Mouse (Mus musculus) embryonic facial prominence, embryonic 12.5 days (tissue): Measurements from ENCODE around the gene Sgca. TPM values are rescaled to one million over a fixed set of nuclear protein-coding genes. Genes with fewer than 3 reads are reported as not detected.
A peak's percentile ranks its signal among the peaks of the same experiment; 100 is the strongest.

Source experiments
- ATAC-seq: fragments of 200-750 bp; cut with Nextera tagmentation; 2 replicates; pipeline ENCODE4 v1.8.0; 2017; ENCODE audit not compliant: insufficient number of reproducible peaks, insufficient read depth, low FRiP score, low TSS enrichment
- H3K27ac ChIP-seq: fragments of 300-500 bp; sonication (generic); 2 replicates; pipeline ENCODE4 v1.5.1; 2016; ENCODE audit warnings: mild to moderate bottlenecking
- H3K27me3 ChIP-seq: fragments of 300-500 bp; sonication (generic); 2 replicates; pipeline ENCODE4 v1.6.1; 2016; ENCODE audit warnings: mild to moderate bottlenecking, moderate library complexity
- H3K36me3 ChIP-seq: fragments of 300-500 bp; sonication (generic); 2 replicates; pipeline ENCODE4 v1.6.1; 2016; ENCODE audit warnings: mild to moderate bottlenecking
- H3K4me1 ChIP-seq: fragments of 300-500 bp; sonication (generic); 2 replicates; pipeline ENCODE4 v1.6.1; 2016
- H3K4me2 ChIP-seq: fragments of 300-500 bp; sonication (generic); replicated peaks from 2 replicates; pipeline ENCODE4 v1.6.1; 2016; ENCODE audit warnings: mild to moderate bottlenecking, moderate library complexity
- H3K4me3 ChIP-seq: fragments of 300-500 bp; sonication (generic); 2 replicates; pipeline ENCODE4 v1.5.1; 2016; ENCODE audit warnings: mild to moderate bottlenecking
- H3K9ac ChIP-seq: fragments of 300-500 bp; sonication (generic); 2 replicates; pipeline ENCODE4 v1.6.1; 2016; ENCODE audit warnings: mild to moderate bottlenecking, moderate library complexity
- H3K9me3 ChIP-seq: fragments of 300-500 bp; sonication (generic); 2 replicates; pipeline ENCODE4 v1.6.1; 2016; ENCODE audit warnings: mild to moderate bottlenecking, moderate library complexity
- WGBS: fragments of 180-500 bp; shearing (Covaris S2); methylation state at CpG from one replicate; pipeline ENCODE4 v1.1.7; 2016; 5-methylcytosine and 5-hydroxymethylcytosine counted together
- polyA plus RNA-seq: library from polyadenylated mRNA; unstranded; fragments of >200 nt; fragmentation: Nextera tagmentation; extraction: Ambion mirVana; gene quantifications from 2 replicates; pipeline ENCODE4 v1.2.1, GENCODE M21; 2016

Gene Sgca
- polyA plus RNA-seq, 1 experiment from 2014 or later: 1.8 TPM

DNA sequence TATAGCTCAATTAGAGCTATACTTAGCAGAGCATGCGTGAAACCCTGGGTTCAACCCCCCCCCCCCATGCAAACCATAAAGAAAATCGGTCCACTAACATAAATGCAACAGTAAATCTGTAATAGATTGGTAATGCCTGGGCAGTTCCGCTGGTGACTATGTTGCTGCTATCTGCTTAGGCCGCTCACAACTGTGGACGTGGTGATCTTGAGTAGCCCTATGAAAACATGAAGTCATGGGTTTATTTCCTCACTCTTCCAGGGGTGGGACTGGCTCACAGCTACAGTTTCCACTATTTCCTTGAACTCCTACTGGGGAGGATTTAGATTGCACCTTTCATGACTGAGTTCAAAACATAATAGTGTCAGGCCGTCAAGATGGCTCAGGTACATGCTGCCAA lies 58.4 kb downstream of the Sgca start:
- H3K4me1 ChIP-seq: peaks cover 27% of the 10 kb centered on the region
- ATAC-seq: no peak
- WGBS: 71% methylated on average over 6 of the region's 6 CpGs
- no peak overlapping the region for H3K4me2 ChIP-seq
- peak overlapping the region; percentile 25; the same call in 1 of the 2 replicates for H3K27ac ChIP-seq
- H3K9me3 ChIP-seq: no peaks in the 10 kb centered on the region
- no peak overlapping the region for H3K9ac ChIP-seq
- no peak overlapping the region for H3K4me3 ChIP-seq
- H3K27me3 ChIP-seq: no peaks in the 10 kb centered on the region
- no peaks in the 10 kb centered on the region for H3K36me3 ChIP-seq

DNA sequence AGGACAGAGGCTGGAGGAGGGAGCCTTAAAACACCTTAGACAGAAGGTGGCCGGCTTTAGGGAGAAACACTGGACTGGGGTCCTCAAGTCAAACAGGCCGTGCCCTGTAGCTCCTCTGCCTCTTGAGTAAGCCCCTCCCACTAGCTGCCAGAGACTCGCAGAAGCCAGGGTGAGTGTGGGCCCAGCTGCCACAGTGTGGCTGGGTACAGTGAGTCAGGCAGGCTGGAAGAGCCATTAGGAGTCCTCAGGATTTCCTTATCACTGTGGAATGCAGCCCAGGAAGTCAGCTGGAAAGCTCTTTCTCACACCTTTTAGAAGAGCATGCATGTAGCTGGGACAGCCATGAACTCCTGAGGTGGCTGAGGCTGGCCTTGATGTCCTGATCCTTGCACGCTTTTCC lies 59.6 kb downstream of the Sgca start:
- Histone ChIP-seq H3K36me3 (no peaks in the 10 kb centered on the region), H3K4me3 (no peak overlapping the region), H3K9ac (no peak overlapping the region), H3K9me3 (no peaks in the 10 kb centered on the region), H3K4me2 (no peak overlapping the region), H3K27ac (0 out of 2 replicates have a peak overlapping the region, but pooled peaks have one; percentile 30), H3K4me1 (peaks cover 27% of the 10 kb centered on the region), H3K27me3 (no peaks in the 10 kb centered on the region)
- peak; percentile 59; the same call in 1 of the 2 replicates for ATAC-seq
- 21% methylated on average over 4 of the region's 4 CpGs for WGBS

DNA sequence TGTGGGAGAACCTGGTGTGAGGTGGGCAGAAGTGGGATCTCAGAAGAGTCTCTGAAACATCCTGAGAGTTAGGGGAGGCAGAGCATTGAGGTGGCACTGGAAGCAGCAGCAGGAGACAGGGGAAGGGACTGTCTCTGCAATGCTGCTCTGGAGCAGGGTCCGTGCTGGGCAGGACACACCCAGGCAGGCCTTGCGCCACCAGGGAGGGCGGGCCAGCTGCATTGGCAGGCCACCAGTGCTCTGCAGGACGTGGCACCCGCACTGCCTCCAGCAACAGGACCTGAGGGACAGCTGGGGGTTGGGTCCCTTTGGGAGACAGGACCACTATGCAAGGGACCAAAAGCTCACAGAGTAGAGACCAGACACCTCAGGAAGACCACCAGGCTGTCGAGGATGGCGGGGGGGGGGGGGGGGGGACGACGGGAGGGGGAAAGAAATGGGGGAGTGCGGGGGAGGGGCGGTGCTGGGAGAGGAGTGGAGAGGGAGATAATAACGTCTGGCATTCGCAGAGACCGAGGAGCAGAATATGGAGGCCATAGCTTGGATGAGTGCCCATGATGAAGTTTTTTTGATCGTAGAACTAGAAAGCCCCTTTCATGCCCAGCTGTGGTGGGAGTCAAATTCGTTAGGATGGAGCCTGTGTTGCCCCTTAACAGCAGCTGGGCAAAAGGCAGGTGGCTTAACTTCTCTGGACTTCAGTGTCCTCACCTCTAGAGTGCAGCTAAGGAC lies 60.3 kb downstream of the Sgca start:
- H3K9ac ChIP-seq: no peak overlapping the region
- no peaks in the 10 kb centered on the region for H3K27me3 ChIP-seq
- H3K27ac ChIP-seq: 0 out of 2 replicates have a peak overlapping the region, but pooled peaks have one; percentile 30
- H3K4me3 ChIP-seq: no peak overlapping the region
- no peaks in the 10 kb centered on the region for H3K9me3 ChIP-seq
- H3K36me3 ChIP-seq: no peaks in the 10 kb centered on the region
- peaks cover 23% of the 10 kb centered on the region for H3K4me1 ChIP-seq
- ATAC-seq: no peak; the same call in 1 of the 2 replicates
- H3K4me2 ChIP-seq: no peak overlapping the region
- 35% methylated on average over 13 of the region's 16 CpGs for WGBS

DNA sequence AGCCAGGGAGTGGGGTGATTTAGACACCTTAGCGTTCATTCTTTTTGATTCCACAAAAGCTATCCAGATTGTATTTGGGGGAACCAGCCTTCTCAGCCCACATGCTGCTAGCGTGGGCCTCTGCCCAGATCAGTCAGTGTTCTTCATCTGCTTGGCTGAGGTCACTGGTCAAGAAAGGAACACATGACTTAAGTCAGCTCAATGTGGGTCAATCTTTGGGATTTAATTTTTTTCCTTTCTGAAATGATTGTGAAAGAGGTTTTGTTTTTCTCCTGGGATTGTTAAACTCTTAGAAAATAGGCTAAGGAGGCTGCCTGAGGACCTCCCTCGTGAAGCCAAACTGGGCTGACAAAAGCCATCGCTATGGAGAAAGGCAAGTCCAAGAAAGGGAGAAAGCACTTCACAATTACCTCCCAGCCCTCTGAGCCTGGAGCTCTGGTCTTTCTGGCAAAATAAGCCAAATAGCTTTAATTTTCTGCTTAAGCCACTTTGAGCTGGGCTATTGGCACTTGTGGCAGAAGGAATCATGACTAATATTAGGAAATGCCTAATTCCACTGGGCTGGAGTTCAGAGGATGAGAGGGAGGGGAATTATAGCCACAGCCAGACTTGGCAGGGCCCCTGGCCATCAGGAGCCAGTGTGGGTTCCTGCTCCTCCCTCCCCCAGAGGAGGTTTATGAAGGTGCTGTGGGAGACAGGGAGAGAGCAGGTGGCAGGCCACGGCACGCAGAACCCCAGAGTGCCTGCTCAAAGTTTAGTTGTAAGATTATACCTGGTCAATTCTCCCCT lies 62.6 kb downstream of the Sgca start:
- Histone ChIP-seq H3K9ac (no peak overlapping the region), H3K4me2 (no peak overlapping the region), H3K4me3 (no peak overlapping the region), H3K27ac (no peak overlapping the region), H3K4me1 (peaks cover 23% of the 10 kb centered on the region), H3K9me3 (no peaks in the 10 kb centered on the region), H3K27me3 (no peaks in the 10 kb centered on the region), H3K36me3 (no peaks in the 10 kb centered on the region)
- 61% methylated on average over 6 of the region's 6 CpGs for WGBS
- ATAC-seq: no peak

Other genes starting within 250 kb of the Sgca start
- 0.22 and 0.25 TPM in 2 replicates for gene Cdc34b, start 234.5 kb downstream of the Sgca start, polyA plus RNA-seq
- gene Tmem92, start 193.6 kb downstream of the Sgca start, polyA plus RNA-seq: not detected in 2 replicates
- 512 and 623 TPM in 2 replicates for gene Col1a1, start 40.1 kb downstream of the Sgca start, polyA plus RNA-seq
- gene Hils1, start 8.7 kb downstream of the Sgca start, polyA plus RNA-seq: not detected in 2 replicates
- 14.4 TPM in 2 replicates for gene Ppp1r9b, start 14.7 kb upstream of the Sgca start, polyA plus RNA-seq
- gene Samd14, start 33.6 kb upstream of the Sgca start, polyA plus RNA-seq: 50.3 and 50.9 TPM in 2 replicates
- gene Pdk2, start 65.0 kb upstream of the Sgca start, polyA plus RNA-seq: 27.5 and 30.4 TPM in 2 replicates
- gene Itga3, start 100.5 kb upstream of the Sgca start, polyA plus RNA-seq: 10.5 and 10.9 TPM in 2 replicates
- gene Dlx3, start 143.8 kb upstream of the Sgca start, polyA plus RNA-seq: 20.2 and 21.8 TPM in 2 replicates
- 4.9 and 5.7 TPM in 2 replicates for gene Dlx4, start 169.9 kb upstream of the Sgca start, polyA plus RNA-seq